Mouse (Mus musculus): ENCODE results near the gene Hypk.
"Not testable (repeated sequence)": the region's sequence is repeated elsewhere in the genome, so short reads cannot be mapped to it uniquely, and the experiment has no call there.

The Hypk gene

DNA sequence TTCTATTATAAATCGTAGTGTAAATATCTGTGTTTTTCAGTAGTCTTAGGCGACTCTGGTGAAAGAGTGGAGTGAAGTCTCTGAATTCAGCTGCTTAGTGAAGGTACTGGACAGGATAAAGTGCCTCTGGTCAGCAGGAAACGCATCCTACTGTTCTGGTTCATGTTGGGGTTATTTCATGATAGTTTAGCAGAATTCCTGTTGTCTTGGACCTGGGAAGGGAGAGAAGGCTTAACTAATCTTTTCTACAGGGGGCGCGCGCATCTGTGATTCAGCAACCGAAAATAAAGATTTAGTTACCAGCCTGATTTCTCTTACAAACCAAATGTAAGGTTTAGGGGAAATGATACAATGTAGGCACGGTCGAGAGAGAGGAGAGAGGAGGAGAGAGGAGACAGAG is 5.0 kb upstream of the Hypk start:
- no peak for DNase-seq (ENCODE audit: low spot score)

DNA sequence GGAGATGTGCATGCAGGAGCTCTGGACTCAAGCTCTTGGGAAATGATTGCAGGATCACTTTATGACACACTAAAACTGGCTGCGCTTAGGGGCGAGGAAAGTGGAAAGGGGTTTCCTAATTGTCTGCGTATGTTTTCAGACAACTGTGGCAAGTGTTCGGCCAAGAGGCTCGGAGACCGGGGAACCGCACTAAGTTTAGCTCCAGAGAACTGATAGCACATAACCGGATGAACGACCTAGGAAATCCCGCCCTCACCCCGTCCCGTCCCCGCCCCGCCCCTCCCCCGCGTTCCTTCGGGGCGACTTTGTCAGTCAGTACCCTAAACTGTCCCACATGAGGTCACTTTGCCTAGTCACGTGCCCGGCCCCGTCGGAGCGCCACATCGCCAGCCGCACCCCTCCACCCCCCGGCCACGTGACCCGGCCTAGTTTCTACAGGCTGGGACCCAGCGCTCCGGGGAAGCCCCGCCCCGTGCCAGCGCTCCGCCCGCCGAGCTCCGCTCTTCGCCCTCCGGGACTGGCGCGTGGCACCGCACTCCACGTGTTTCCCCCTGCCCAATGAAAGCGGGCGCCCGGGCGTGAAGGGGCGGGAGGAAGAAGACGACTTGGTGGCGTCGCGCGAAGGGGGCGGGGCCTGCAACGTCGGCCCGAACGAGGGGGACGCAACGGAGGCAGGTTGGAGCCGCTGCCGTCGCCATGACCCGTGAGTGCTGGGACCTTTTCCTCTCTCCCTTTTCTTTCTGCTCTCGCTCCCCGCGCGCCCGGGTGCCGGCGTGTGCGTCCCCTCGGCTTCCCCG is 4.2 kb upstream of the Hypk start, which contains the start of gene Serf2:
Gene Serf2, plus strand, starts transcription at position 457 of the 797 bp plus-strand sequence.
- peak; percentile 99 for DNase-seq (ENCODE audit: low spot score)

DNA sequence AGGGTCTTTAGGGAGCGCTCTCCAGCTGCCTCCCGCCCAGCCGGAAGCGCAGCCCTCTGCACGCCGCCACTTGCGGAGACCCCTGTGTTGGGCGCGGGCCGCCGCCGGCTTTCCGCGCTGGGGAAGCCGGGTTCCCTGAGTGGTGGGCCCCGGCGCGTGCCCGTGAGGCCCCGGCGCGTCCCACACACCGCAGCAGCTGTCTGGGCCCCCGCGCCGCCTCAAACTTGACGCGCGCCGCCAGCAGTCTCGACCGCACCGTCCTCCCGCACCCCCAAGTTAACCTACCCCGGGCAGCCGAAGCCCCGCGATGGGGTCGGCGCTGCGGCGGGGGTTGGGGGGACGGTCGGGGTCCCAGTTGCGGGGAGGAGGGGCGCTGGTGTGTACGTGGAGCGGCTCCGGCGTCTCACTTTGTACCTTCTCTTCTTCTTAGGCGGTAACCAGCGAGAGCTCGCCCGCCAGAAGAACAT is 3.5 kb upstream of the Hypk start:
- DNase-seq (ENCODE audit: low spot score): no peak

DNA sequence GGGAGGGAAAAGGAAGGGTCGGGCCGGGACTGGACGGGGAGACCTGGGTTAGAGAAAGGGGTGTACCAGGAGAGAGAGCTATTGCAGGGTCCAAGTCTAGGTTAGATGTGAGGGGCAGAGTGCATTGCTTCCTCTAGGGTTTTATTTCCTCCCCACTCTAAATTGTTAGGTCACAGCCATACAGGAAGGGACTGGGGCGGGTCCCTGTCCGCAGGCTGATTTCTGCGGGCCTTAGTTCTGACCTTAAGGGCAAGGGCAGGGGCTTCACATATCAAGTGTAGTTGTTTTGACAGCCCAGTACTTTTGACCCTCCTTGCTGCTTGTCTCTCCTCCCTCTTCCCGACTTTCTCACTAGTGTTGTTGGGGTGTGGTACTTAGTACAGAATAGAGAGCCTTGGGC is 3.0 kb upstream of the Hypk start:
- no peak for DNase-seq (ENCODE audit: low spot score)

DNA sequence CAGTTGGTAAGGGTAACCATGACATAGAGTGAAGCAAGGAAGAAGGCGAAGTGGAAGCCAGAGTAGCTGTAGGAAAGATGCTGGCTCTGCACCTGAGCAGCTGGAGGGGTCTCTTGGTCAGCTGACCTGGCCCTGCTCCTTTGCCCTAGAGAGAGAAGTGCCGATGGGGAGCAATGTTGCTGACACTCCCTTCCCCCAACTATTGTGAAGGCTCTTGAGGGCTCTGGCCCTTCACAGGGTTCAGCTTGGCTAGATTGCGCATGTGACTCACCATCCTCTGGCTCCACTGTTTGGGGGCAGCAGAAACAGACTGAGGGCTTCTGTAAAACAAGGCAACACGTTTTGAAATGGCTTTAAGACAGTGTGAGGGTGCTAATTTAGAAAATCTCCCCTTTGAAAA is 729 bp upstream of the Hypk start:
- no peak for DNase-seq (ENCODE audit: low spot score)

DNA sequence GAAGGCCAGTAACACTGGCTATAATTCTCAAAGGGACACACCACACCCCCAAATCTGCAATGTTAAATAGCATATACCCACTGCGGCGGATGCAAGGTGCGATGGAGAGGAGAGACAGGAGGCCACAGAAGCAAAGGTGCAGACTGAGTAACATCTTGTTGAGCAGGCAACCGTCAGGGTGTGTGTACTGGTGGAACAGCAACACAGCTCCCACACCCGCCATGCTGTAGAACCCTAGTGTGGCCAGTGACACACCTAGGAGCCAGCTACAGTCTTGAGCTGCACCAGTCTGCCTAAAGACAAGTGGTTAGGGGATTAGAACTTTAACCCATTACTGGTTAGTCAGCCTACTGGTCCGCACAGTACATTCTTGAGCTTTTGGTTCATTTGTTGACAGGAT is 827 bp downstream of the Hypk start:
- no peak for DNase-seq (ENCODE audit: low spot score)

DNA sequence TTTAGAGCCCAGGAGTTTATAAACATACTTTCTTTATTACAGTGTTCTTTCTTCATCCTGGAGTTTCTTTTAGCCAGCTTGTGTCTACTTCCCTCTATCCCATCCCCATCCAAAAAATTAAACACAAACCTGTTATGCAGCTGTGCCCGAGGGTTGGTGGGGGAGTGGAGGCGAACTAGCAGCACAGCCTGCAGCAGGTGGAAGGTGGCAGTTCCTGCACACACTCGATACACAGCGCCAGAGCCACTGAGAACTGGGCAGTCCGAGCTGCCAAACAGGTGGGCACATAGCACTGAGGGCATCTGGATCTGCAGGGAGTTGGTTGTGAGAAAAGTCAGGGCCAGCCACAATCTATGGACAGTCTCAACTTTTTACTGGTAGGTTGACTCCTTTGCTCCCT is 2.4 kb downstream of the Hypk start:
- no peak for DNase-seq (ENCODE audit: low spot score)

DNA sequence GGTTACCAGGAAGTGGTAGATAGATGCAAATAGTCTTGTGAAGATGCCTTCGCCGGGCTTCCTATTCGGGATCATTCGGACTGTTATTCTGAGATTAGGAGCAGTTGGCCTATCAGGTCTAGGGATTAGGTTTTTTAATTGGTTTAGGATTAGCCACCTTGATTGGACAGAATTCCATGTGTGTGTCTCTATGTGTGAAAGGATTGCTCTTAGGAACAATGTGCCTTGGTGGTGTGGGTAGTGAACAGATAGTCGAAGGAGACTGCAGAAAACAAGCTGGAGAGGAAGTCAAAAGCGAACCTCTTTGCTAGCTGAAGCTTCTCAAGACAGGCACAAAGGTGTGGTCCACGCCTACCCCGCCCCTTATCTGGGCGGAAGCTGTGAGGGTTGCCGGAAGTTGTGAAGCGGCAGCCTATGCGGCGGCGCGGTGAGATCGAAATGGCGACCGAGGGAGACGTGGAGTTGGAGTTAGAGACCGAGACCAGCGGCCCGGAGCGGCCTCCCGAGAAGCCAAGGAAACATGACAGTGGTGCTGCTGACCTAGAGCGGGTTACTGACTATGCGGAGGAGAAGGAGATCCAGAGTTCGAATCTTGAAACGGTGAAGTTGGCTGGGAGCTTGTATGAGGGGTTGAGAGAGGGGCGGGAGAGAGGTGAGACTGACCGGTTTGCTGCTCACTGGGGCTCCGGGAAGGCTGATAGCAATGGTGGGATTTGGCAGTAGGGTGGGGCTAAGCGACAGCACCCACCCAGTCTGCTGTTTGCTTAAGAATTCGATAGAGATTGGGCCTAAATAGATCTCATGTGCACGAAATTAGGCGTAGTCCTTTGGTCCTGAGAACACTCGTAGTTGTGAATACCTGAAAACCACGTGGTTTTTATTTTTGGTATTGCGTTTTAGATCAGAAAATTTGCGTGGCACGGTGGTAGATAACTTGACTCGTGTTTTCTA is 3.9 kb downstream of the Hypk start, which contains the start of gene Serinc4:
Gene Serinc4, minus strand, starts transcription at position 90 of the 951 bp plus-strand sequence.
- DNase-seq (ENCODE audit: low spot score): peak; percentile 62

DNA sequence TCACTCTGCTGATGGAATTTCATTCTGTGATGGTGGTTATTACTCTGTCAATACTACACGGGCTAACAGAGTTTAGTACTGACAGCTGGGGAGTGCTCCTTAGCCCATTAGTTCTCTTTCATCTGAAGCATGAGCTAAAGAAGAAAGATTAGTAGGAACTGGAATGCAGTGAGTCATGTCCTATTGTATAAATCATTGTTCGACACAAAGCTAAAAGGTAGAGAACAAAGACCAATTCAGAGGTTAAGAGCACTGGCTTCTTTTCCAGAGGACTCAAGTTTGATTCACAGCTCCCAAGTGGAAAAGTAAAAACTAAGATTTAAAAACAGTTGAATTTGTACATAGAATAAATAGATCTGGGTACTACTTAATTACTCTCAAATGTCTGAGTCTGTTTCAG is 7.0 kb downstream of the Hypk start:
- DNase-seq (ENCODE audit: low spot score): no peak

DNA sequence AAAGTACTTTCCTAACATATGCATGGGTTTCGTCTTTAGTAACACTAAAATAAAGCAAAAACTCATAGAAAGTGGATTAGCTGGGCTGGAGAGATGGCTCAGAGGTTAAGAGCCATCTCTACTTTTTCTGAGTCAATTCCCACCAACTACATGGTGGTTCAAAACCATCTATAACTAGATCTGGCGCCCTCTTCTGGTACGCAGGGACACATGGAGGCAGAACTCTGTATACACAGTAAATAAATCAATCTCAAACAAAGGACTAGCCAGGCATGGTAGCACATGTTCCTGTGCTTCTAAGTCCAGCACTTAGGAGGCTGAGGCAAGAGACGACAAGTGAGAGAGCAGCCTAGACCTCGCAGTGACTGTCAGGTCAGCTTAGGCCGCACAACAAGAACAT is 15.9 kb downstream of the Hypk start:
- DNase-seq (ENCODE audit: low spot score): not testable (repeated sequence)

DNA sequence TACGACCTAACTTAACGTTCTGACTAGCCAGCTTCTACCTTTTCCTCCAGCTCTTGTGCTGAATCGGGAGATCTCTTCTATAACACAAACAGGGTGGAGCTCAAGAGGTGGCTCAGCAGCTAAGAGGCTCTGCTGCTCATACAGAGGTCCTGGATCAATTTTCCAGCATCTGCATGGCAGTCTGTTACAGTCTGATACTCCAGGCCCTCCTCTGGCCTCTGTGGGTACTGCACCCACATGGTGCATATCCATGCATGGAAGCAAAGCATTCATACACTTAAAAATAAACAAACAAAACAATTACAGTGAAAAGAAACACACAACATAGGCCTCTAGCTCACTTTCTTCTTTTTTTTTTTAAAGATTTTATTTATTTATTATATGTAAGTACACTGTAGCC is 19.7 kb downstream of the Hypk start:
- DNase-seq (ENCODE audit: low spot score): not testable (repeated sequence)

DNA sequence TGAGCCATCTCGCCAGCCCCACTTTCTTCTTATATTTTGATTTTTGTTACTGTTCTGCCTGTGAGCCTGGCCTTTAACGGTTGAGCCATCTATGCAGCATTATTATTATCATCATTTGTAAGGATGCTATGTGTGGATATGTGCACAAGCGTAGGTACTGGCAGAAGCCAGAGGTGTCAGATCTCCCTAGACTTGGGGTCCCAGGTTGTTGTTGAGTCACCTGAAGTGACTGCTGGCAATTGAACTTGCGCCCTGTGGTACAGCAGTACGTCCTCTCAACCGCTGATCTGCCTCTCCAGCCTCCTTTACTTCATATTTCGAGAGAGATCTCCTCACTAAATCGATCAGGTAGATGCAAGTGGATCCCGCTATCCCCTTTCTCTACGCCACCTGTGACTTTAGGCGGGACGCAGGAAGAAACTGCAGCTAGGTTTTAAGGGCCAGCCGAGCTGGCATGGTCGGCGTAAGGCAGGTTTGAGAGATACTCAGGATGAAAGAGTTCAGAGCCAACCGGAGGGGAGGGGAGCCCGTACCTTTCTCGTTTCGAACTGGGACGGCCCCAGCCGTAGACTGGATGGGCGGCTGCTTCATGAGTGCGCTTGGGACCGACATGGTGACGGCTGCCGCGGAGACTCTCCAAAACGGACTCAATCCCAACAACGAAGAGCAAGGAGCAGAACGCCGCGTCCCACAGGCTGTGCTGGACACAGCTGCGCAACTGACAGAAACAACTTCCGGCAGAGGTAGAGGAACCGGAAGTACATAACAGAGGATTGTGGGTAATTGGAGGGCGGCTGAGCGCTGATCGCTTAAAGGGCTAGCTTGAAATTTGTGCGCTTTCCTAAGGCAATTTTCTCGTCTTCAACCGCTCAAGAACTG is 20.4 kb downstream of the Hypk start, which contains the start of gene Mfap1b:
Gene Mfap1b, minus strand, starts transcription at position 767 of the 879 bp plus-strand sequence.
- DNase-seq (ENCODE audit: low spot score): peak; percentile 81

DNA sequence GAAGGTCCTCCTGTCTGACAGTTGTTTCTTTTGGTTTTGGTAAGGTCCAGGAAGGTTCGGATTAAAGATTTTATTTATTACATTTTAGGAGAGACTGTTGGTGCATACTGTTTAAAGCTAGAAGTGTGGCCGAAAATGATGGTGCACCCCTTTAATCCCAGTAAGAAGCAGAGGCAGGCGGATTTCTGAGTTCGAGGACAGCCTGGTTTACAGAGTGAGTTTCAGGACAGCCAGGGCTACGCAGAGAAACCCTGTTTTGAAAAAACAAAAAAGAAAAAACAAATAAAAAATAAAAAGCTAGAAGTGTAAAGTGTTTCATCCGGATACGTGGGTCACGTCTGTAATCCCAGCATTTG is 21.1 kb downstream of the Hypk start:
- no peak for DNase-seq (ENCODE audit: low spot score)

DNA sequence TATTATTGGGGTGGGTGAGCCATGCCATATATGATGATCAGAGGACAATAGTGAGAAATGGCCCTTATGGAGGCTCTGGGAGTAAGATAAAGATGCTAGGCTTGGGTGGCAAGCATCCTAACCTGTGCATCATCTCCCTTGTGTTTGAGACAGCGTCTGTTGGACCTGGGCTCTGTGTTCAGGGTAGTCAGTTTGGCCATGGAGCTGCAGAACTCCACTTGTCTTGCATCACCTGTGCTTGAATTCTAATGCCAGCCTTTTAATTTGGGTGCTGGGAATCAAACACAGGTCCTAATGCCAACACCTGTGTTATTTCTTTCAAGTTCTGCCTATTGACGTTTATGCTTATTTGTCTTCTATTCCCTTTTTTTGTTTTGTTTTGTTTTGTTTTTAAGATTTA is 22.2 kb downstream of the Hypk start:
- DNase-seq (ENCODE audit: low spot score): not testable (repeated sequence)

DNA sequence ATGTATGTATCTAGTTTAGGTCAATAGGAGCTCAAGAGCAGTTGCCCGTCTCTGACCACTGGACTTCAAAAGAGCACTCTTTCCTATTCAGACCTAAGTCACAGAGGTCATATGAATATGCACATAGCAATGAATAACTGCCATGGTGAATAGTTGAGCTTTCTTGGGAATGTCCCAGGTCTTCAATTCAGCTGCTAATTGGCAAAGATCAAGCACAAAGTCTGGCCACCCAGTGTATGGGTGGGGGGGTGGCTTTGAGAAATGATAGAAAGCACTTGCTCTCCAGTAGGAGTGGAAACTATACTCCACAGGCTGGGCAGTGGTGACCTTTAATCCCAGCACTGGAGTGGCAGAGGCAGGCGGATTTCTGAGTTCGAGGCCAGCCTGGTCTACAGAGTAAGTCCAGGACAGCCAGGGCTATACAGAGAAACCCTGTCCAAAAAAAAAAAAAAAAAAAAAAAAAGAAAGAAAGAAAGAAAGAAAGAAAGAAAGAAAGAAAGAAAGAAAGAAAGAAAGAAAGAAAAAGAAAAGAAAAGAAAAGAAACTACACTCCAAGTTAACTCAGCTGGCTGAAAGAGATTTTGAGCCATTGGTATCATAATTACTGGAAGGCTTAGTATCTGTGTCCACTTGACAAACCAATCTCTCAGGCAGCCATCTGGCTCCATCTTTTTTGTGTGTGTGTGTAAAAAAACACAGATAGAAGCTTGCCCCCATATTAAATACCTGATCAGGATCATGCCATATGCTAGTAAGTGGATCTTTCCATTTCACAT is 24.6 kb downstream of the Hypk start:
- no peak for DNase-seq (ENCODE audit: low spot score)

DNA sequence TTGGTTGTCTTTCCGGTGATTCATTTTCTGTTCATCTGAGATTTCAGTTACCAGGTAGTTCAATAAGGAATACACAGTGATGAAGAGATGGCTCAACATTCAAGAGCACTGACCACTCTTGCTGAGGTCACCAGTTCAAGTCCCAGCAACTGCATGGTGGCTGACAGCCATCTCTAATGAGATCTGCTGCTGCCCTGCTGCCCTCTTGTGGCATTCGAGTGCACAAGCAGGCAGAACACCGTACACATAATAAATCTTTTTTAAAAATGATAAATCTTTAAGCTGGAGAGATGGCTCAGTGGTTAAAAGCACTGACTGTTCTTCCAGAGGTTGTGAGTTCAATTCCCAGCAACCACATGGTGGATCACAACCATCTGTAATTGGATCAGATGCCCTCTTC is 27.4 kb downstream of the Hypk start:
- no peak for DNase-seq (ENCODE audit: low spot score)

DNA sequence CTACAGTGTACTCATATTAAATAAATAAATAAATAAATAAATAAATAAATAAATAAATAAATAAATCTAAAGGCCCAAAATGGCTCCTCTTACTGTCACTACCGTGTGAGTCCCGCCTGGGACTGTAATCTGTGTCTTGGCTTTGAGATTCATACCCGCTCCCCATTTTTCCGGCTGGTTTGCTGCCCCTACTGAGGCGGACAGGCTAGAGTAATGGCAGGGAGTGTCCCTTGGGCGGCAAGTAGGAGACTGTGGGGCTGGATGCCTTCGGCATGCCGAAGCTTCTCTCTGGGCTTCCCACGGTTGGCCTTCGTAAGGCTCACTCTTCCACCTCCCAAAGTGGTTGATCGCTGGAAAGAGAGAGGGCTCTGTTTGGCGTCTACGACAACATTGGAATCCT is 27.8 kb downstream of the Hypk start:
- DNase-seq (ENCODE audit: low spot score): not testable (repeated sequence)

DNA sequence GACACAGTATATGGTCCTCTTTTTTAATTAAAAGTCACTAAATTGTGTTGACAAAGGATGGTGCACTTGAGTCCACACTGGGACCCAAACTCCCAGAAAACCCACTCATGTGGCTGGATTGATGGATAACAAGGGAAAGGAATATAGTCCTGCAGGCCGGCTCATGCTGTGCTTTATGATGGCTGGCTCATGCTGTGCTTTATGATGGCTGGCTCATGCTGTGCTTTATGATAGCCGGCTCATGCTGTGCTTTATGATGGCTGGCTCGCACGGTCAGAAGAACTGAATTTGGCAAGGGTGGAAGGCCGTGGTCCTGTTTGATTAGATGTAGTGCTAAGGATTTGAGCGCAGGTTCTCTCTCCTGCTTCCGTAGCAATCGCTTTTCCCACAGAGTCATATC is 30.5 kb downstream of the Hypk start:
- DNase-seq (ENCODE audit: low spot score): no peak

DNA sequence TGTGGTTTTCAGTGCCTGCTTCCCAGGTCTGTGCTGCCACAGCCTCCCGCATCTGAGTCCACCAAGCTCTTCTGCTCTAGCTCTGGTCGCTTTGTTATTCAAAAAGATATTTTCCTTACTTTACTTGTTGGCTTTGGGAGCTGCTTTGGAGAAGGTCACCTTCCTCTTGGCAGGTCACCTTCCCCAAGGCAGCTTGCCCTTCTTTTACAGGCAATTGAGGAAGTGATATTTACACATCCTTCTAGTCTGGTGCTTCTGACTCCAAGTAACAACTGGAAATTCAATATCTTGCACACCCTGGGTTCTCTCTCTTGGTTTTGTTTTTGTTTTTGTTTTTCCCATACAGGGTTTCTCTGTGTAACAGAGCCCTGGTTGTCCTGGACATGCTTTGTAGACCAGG is 31.3 kb downstream of the Hypk start:
- not testable (repeated sequence) for DNase-seq (ENCODE audit: low spot score)

DNA sequence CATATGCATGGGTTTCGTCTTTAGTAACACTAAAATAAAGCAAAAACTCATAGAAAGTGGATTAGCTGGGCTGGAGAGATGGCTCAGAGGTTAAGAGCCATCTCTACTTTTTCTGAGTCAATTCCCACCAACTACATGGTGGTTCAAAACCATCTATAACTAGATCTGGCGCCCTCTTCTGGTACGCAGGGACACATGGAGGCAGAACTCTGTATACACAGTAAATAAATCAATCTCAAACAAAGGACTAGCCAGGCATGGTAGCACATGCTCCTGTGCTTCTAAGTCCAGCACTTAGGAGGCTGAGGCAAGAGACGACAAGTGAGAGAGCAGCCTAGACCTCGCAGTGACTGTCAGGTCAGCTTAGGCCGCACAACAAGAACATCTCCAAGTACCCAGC is 48.5 kb downstream of the Hypk start:
- DNase-seq (ENCODE audit: low spot score): not testable (repeated sequence)

Data from left cerebral cortex, adult 11 months (tissue).